Mouse (Mus musculus) lung, adult 18-20 months (tissue): ENCODE results near the gene Poc5.

ENCODE experiments used
- DNase-seq, 2 experiments: peaks; one replicate each; pipeline ENCODE4 v3.0.0; 2022; ENCODE audit warnings: mixed read lengths in 2 of 2

Poc5 gene

DNA sequence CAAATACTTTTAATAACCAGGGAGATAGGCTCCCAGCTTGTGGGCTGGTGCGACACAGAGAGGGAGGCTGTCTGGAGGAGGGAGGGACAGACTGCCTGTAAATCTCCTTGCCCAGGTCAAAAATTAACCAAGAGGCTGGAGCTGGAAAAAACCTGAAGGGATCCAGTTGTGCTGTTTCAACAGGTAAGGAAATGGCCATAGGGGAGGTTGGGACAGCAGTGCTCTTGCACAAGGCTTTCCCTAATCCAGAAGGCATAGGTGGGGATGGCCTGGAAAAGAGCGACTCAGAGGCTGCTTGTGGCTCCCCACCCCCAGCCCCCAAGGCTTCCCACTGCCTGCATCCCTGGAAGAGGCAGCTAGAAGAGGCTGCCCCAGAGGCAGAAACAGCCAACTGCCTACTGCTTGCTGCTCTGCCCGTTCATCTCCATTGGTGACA lies 44.3 kb downstream of the Poc5 start:
- DNase-seq: no peak

DNA sequence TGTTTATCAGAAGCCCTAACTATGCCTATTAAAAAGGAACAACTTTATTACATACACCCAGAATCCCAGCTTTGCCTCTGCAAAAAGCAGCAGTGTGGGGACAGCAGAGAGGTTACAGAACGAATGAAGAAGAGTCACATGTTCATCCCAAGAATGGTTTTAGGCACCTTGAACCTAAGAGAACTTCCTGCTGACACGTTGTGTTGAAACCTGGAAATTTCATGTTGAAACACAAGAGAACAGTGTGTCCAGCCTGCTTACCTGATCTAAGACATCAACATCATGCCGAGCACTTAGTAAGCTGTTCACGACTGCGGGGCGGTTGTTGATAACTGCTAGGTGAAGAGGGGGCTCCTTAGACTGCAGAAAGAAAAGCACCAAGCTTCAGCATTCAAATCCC lies 44.9 kb downstream of the Poc5 start:
- no peak for DNase-seq

GRCm38 (mm10) chr13:96433648-96434190 lies 45.6 kb downstream of the Poc5 start:
- DNase-seq: peak in 1 of 2 experiments; percentile 26

- DNase-seq: peak in 1 of 2 experiments; percentile 10
These were observed 46.8 kb downstream of the Poc5 start for GRCm38 (mm10) chr13:96434899-96435331.

- DNase-seq: peak in 1 of 2 experiments; percentile 8
These were observed 47.7 kb downstream of the Poc5 start for GRCm38 (mm10) chr13:96435793-96436192.

GRCm38 (mm10) chr13:96436921-96437320 lies 48.8 kb downstream of the Poc5 start:
- DNase-seq: no peak

DNA sequence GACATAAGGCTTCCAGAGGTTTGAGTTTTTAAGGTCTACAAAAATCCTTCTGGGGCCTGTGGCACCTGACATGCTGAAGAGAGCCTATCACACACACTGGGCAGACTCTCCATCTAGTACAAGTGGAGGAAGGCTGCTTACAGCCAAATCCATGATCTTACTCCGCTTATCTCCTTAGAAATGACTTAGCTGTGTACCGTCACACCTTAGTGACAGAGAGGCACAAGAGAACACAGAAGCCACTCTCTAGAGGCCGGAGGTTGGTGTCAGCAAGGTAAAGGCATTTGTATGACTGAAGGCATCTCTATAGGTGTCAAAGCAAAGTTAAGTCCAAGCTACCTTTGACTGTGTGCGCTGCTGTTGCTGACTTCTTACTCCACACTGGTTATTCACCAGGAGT lies 52.3 kb downstream of the Poc5 start:
- no peak for DNase-seq

DNA sequence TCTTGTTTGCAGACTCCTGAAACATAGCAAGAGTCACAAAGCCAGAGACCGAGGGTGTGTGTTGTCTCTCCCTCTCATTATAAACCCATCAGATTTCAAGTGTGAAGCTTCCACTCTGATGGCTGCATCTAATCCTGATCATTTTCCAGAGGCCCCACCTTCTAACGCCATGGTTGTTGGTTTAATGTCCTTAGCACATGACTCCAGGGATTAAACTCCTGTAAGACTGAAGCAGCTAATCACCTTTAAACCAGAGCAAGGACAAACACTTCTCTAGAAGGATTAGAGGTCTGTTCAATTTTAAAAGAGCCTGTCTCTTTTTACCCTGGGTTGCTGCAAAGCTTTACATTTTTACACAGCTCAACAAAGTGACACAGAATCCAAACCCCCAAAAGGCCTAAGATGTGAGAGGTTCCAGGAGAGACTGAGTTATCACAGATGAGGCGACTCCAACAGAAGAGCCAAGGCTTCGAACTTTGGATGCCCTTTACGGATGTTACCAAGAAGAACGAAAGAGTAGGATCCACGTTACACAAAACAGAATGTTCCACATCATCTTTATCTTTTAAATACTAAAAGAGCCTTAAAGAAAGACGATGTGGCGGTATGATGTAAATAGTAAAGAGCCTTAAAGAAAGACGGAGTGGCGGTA lies 62.2 kb downstream of the Poc5 start:
- DNase-seq: no peak

- DNase-seq: no peak
These were observed 62.8 kb downstream of the Poc5 start for GRCm38 (mm10) chr13:96450869-96451268.

DNA sequence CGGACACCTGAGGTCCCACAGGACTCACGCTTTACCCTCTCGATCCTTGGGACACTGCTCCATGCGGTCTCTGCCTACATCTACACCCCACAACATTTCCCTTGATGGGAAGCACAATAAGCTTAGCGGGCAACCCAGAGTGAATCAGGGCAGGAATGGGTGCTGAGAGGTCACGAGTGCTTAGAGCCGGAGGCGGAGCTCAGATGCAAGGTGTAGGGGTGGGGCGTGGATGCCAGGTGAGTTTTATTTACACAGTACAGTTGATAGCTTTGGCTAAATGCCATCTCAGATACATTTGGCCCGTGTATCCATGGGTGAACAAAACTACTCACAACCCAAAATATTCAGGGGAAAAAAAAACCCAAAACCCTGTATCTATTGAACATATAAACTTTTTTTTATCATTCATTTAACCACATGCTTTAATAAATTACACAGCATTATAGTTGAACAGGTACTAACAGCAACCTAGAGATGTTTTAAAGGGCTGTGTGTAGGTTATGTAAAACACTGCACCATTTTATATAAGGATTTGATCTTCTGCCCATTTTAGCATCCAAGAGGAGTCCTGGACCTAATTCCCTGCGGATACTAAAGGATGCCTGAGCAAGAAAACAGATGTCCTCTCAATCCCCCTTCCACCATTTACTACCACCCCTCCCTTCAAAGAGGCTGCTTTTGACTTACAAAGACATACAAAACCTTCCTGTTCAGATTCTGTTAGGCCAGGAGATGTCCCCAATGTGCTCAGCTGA lies 63.5 kb downstream of the Poc5 start:
- DNase-seq: no peak

DNA sequence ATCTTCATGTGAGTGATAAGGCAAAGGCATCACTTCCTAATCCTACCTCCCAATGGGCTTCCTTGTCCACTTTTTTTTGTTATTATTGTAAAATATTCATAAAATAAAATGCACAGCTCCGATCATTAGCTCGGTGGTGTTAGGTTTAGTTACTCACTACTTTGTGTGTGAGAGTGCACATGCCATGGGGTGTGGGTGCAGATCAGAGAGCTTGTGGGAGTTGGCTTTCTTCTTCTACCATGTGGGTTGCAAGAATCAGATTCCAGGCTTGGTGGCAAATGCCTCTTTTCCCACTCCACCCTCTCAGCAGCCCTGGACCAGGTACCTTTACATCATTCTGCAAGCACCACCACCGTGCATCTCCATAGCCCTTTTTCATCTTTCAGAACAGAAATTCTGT lies 64.5 kb downstream of the Poc5 start:
- no peak for DNase-seq

DNA sequence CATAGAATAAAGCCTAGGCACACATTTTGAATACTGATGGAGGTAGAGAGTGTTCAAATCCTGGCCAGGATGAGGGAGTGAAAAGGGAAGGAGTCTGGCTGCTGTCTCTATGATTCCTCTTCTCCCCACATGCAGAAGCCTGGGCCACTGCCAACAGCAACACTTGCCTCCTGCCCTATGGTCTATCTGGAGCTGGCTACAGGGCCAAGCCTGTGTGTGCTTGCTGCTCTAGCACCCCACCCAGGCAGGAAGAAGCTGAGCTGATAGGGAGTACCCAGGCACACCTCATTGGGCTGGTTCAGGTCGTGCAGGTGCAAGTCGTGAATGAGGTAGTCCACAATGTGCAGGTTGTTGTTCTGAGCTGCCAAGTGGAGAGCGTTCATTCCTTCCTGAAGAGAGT lies 66.2 kb downstream of the Poc5 start:
- DNase-seq: no peak

- DNase-seq: no peak
These were observed 69.5 kb downstream of the Poc5 start for GRCm38 (mm10) chr13:96457566-96457965.

DNA sequence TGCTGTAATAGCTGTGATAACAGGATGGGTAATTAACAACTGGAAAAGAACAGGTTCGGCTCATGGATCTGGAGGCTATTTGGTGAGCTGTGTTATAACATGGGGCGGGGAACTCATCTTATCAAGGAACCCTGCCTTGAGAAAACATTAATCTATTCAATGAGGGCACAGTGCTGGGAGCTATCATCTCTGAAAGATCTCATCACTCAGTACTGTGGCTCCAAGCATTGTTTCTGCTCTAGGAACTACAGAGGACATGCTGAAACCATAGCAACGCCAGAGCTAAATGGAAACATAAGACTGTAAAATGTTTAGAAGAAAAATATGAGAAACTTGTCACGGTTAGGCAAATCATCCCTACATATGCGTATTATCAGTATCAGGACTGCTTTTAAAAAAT lies 69.9 kb downstream of the Poc5 start:
- DNase-seq: no peak

- DNase-seq: no peak
These were observed 70.5 kb downstream of the Poc5 start for GRCm38 (mm10) chr13:96458606-96459005.

DNA sequence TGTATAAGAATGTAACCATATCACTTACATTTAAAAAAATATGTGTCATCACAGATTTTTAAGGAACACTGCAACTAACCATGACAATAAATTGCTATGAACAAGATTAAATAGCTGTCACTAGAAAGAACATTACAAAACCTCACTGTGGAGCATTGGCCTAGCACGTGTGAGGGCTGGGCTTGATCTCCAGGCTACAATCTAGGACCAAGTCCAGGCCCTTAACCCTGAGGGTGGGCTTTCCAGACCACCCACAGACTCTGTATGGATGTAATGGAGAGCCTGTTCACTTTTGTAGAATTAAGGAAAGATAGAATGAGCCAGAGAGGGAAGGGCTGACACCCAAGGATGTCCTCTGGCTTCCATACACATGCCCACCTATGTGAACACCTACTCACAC lies 74.5 kb downstream of the Poc5 start:
- DNase-seq: no peak

DNA sequence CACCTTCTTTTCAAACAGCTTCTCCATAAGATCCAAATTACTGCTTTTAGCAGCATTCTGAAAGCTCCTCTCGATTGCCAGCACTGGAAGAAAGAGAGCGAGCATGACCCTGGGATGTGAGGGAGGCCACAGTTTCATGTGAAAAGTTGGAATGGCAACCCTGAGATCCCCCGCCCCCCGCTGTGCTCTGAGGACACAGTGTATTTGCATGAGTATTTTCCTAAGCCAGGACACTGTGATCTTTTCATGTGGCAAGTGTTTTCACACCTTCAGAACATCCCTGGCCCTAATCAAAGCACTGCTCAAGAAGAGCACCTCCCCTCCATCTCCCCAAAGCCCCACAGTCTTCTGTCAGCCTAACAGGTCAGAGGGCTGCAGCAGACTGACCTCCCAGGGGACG lies 77.2 kb downstream of the Poc5 start:
- no peak for DNase-seq
